10 mouse cellular contexts compared by ENCODE assay signal in the genomic region with DNA sequence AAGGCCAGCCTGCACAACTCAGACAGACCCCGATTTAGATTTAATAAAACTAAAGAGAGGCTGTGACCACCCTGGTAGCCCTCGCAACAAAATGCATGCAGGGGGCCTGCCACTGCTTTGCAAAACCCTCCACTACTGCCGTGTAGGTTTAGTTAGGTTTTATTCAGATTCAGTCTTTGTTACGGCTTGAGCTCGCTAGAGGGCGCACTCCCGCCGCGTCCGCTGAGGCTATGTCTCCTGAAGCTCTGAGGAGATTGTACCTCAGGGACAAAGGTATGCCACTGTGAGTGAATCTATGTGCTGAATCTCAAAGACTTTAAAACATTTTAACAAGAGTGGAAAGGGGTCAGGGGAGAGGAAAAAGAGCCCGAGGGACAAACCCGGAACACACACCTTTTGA. TPM values are rescaled to one million over a fixed set of nuclear protein-coding genes. Genes with fewer than 3 reads are reported as not detected.
A peak's percentile ranks its signal among the peaks of the same experiment; 100 is the strongest.
DNase-seq lines count a peak whose midpoint lies in the region; ATAC-seq and TF ChIP-seq lines count a peak whose summit lies in the region.
"Had no signal": no experiment of that assay in that cellular context is flagged by ENCODE, and none has a peak within 500 bp of the region (broad histone marks: within the 10 kb centered on the region; RNA-seq: fewer than 3 reads in every experiment).

No protein-coding gene starts in this region.

- no peak for TF ChIP-seq POLR2A in MEL (IDR thresholded peaks at IDR 0.05; ENCODE audit: control insufficient read depth in 1 of 2, insufficient read depth in 1 of 2, low read depth in 1 of 2, low read length in 2 of 2, poor library complexity in 1 of 2)
- no peak for TF ChIP-seq POLR2A in limb, embryonic 14.5 days (IDR thresholded peaks at IDR 0.05; ENCODE audit: borderline replicate concordance, extremely low read depth, insufficient read depth, insufficient read length)

- no peaks in the 10 kb centered on the region for H3K9me3 ChIP-seq in hindbrain, embryonic 11.5 days (ENCODE audit: control insufficient read depth, low read length)
- no peaks in the 10 kb centered on the region for H3K9me3 ChIP-seq in hindbrain, embryonic 16.5 days (ENCODE audit: control insufficient read depth, low read length)
- no peaks in the 10 kb centered on the region for H3K9me3 ChIP-seq in MEL (replicated peaks; ENCODE audit: insufficient read depth, low read length)
- H3K9me3 ChIP-seq in limb, embryonic 14.5 days (ENCODE audit: control insufficient read depth, low read length): no peaks in the 10 kb centered on the region
- H3K9me3 ChIP-seq: embryonic facial prominence, embryonic 13.5 days had no signal

- peak; percentile 31 to 56 (median 36); a peak in 5 of 6 replicates for TF ChIP-seq CTCF in MEL (IDR thresholded peaks at IDR 0.05 in 2 of 3, conservative IDR thresholded peaks at IDR 0.05 in 1 of 3; ENCODE audit: control insufficient read depth in 1 of 3, insufficient read depth in 1 of 3, low read depth in 2 of 3, low read length in 3 of 3, poor library complexity in 1 of 3, severe bottlenecking in 1 of 3)

- no peak overlapping the region for H3K9ac ChIP-seq in hindbrain, embryonic 11.5 days (ENCODE audit: low read depth, low read length)
- H3K9ac ChIP-seq in hindbrain, embryonic 16.5 days (ENCODE audit: low read depth, low read length): no peak overlapping the region
- no peak overlapping the region for H3K9ac ChIP-seq in MEL (ENCODE audit: control insufficient read depth, low read depth, low read length, poor library complexity, severe bottlenecking)
- no peak overlapping the region for H3K9ac ChIP-seq in limb, embryonic 14.5 days (ENCODE audit: low read depth, low read length, severe bottlenecking)
- H3K9ac ChIP-seq: embryonic facial prominence, embryonic 13.5 days had no signal

- ATAC-seq in hindbrain, embryonic 11.5 days (ENCODE audit: low FRiP score): no peak
- no peak; the same call in 1 of the 2 replicates for ATAC-seq in hindbrain, embryonic 16.5 days
- no peak for ATAC-seq in limb, embryonic 14.5 days (ENCODE audit: low FRiP score, low read depth)

- H3K4me2 ChIP-seq in hindbrain, embryonic 11.5 days (replicated peaks; ENCODE audit: low read depth, low read length): no peak overlapping the region
- no peak overlapping the region; the same call in 1 of the 2 replicates for H3K4me2 ChIP-seq in hindbrain, embryonic 16.5 days (ENCODE audit: low read length)
- H3K4me2 ChIP-seq in limb, embryonic 14.5 days (replicated peaks; ENCODE audit: low read depth, low read length, severe bottlenecking): no peak overlapping the region
- H3K4me2 ChIP-seq: embryonic facial prominence, embryonic 13.5 days had no signal

- TF ChIP-seq EP300 in MEL (IDR thresholded peaks at IDR 0.05; ENCODE audit: low read depth in 1 of 2, low read length in 2 of 2): no peak

- 26% methylated on average over 12 of the region's 12 CpGs for WGBS in hindbrain, embryonic 11.5 days
- 15% methylated on average over 12 of the region's 12 CpGs for WGBS in hindbrain, embryonic 16.5 days
- WGBS in limb, embryonic 14.5 days: 19% methylated on average over 12 of the region's 12 CpGs

- no peak overlapping the region for H3K4me3 ChIP-seq in hindbrain, embryonic 11.5 days (ENCODE audit: low read depth, low read length)
- H3K4me3 ChIP-seq in hindbrain, embryonic 16.5 days (ENCODE audit: low read length): no peak overlapping the region
- no peak overlapping the region for H3K4me3 ChIP-seq in MEL (ENCODE audit: control insufficient read depth in 1 of 2, insufficient read depth in 1 of 2, low read depth in 2 of 2, low read length in 2 of 2)
- no peak overlapping the region for H3K4me3 ChIP-seq in limb, embryonic 14.5 days (replicated peaks; ENCODE audit: low read length)
- H3K4me3 ChIP-seq: embryonic facial prominence, embryonic 13.5 days had no signal

- peak; percentile 59 for DNase-seq in hindbrain, embryonic 11.5 days (ENCODE audit: low spot score)
- no peak for DNase-seq in MEL (ENCODE audit: low read depth, low spot score)
- DNase-seq in cerebellum, adult 9-11 months: peak; percentile 17
- DNase-seq in heart, postnatal 4 days: peak; percentile 51
- peak; percentile 12 for DNase-seq in limb, embryonic 14.5 days (ENCODE audit: low spot score)
- peak; percentile 37 for DNase-seq in ovary, postnatal 14 days (ENCODE audit: low spot score)
- DNase-seq in urinary bladder, postnatal 25 days (ENCODE audit: low spot score): peak; percentile 41

- peak; percentile 19 for TF ChIP-seq RAD21 in MEL (IDR thresholded peaks at IDR 0.05; ENCODE audit: low read depth, low read length)

- H3K27me3 ChIP-seq in hindbrain, embryonic 11.5 days (ENCODE audit: control insufficient read depth, insufficient read depth, low read length): no peaks in the 10 kb centered on the region
- H3K27me3 ChIP-seq in hindbrain, embryonic 16.5 days (replicated peaks; ENCODE audit: control insufficient read depth, insufficient read depth, low read length): no peaks in the 10 kb centered on the region
- H3K27me3 ChIP-seq in MEL (ENCODE audit: control insufficient read depth in 1 of 2, insufficient read depth in 2 of 2, low read length in 2 of 2): no peaks in the 10 kb centered on the region
- no peaks in the 10 kb centered on the region for H3K27me3 ChIP-seq in limb, embryonic 14.5 days (ENCODE audit: control insufficient read depth, insufficient read depth, low read length)
- H3K27me3 ChIP-seq: embryonic facial prominence, embryonic 13.5 days had no signal

- H3K79me2 ChIP-seq in MEL (ENCODE audit: control insufficient read depth, insufficient read depth, low read length, poor library complexity): no peaks in the 10 kb centered on the region

- H3K27ac ChIP-seq in hindbrain, embryonic 11.5 days (ENCODE audit: low read depth, low read length): no peak overlapping the region
- no peak overlapping the region for H3K27ac ChIP-seq in hindbrain, embryonic 16.5 days (ENCODE audit: low read depth, low read length)
- no peak overlapping the region for H3K27ac ChIP-seq in MEL (ENCODE audit: control insufficient read depth, low read depth, low read length)
- no peak overlapping the region for H3K27ac ChIP-seq in limb, embryonic 14.5 days (replicated peaks; ENCODE audit: low read depth, low read length)
- H3K27ac ChIP-seq: embryonic facial prominence, embryonic 13.5 days; macrophage had no signal

- no peaks in the 10 kb centered on the region for H3K4me1 ChIP-seq in hindbrain, embryonic 11.5 days (replicated peaks; ENCODE audit: control insufficient read depth, insufficient read depth, low read length)
- no peaks in the 10 kb centered on the region for H3K4me1 ChIP-seq in hindbrain, embryonic 16.5 days (ENCODE audit: control insufficient read depth, insufficient read depth, low read depth, low read length)
- H3K4me1 ChIP-seq in MEL (ENCODE audit: control insufficient read depth in 1 of 2, insufficient read depth in 2 of 2, low read length in 2 of 2): no peaks in the 10 kb centered on the region
- H3K4me1 ChIP-seq in limb, embryonic 14.5 days (ENCODE audit: control insufficient read depth, insufficient read depth, low read length): no peaks in the 10 kb centered on the region
- H3K4me1 ChIP-seq: embryonic facial prominence, embryonic 13.5 days had no signal

- no peaks in the 10 kb centered on the region for H3K36me3 ChIP-seq in hindbrain, embryonic 11.5 days (ENCODE audit: control insufficient read depth, insufficient read depth, low read length)
- H3K36me3 ChIP-seq in hindbrain, embryonic 16.5 days (ENCODE audit: control insufficient read depth, insufficient read depth, low read length): no peaks in the 10 kb centered on the region
- H3K36me3 ChIP-seq in MEL (ENCODE audit: control insufficient read depth in 1 of 2, insufficient read depth in 2 of 2, low read length in 2 of 2): no peaks in the 10 kb centered on the region
- no peaks in the 10 kb centered on the region for H3K36me3 ChIP-seq in limb, embryonic 14.5 days (ENCODE audit: control insufficient read depth, insufficient read depth, low read length)
- H3K36me3 ChIP-seq: embryonic facial prominence, embryonic 13.5 days had no signal

RNA-seq across cellular contexts. Expression of a gene that starts 0.7 kb away (rescaled TPM):
- polyA plus RNA-seq in hindbrain, embryonic 11.5 days (2014; fragmentation: Nextera tagmentation; extraction: Ambion mirVana): not detected in 2 replicates
- not detected in 2 replicates for polyA plus RNA-seq in hindbrain, embryonic 16.5 days (2015; fragmentation: Nextera tagmentation; extraction: Ambion mirVana)
- not detected in 2 replicates for total RNA-seq in MEL (2012; rRNA removed)
- not detected for polyA plus RNA-seq in MEL (2012; ENCODE audit: insufficient read depth in 1 of 2, insufficient read length in 2 of 2, low read depth in 1 of 2, low replicate concordance in 2 of 2, missing spikeins in 1 of 2)
- not detected for total RNA-seq in heart, postnatal 4 days (2021)
- polyA plus RNA-seq in limb, embryonic 14.5 days (2012; rRNA removed): not detected in 2 replicates
- polyA plus RNA-seq in limb, embryonic 14.5 days (2014; fragmentation: Nextera tagmentation; extraction: Ambion mirVana): not detected in 2 replicates
- polyA plus RNA-seq: embryonic facial prominence, embryonic 13.5 days; macrophage had no signal

RNA-seq across cellular contexts. Expression of a gene that starts 18.0 kb away (rescaled TPM):
- not detected in 2 replicates for polyA plus RNA-seq in hindbrain, embryonic 11.5 days (2014; fragmentation: Nextera tagmentation; extraction: Ambion mirVana)
- polyA plus RNA-seq in hindbrain, embryonic 16.5 days (2015; fragmentation: Nextera tagmentation; extraction: Ambion mirVana): not detected in 2 replicates
- not detected in 2 replicates for total RNA-seq in MEL (2012; rRNA removed)
- not detected for polyA plus RNA-seq in MEL (2012; ENCODE audit: insufficient read depth in 1 of 2, insufficient read length in 2 of 2, low read depth in 1 of 2, low replicate concordance in 2 of 2, missing spikeins in 1 of 2)
- total RNA-seq in heart, postnatal 4 days (2021): not detected
- polyA plus RNA-seq in limb, embryonic 14.5 days (2012; rRNA removed): not detected in 2 replicates
- not detected in 2 replicates for polyA plus RNA-seq in limb, embryonic 14.5 days (2014; fragmentation: Nextera tagmentation; extraction: Ambion mirVana)
- polyA plus RNA-seq: embryonic facial prominence, embryonic 13.5 days; macrophage had no signal

RNA-seq across cellular contexts. Expression of a gene that starts 26.5 kb away (rescaled TPM):
- not detected in 2 replicates for polyA plus RNA-seq in hindbrain, embryonic 11.5 days (2014; fragmentation: Nextera tagmentation; extraction: Ambion mirVana)
- polyA plus RNA-seq in hindbrain, embryonic 16.5 days (2015; fragmentation: Nextera tagmentation; extraction: Ambion mirVana): not detected in 2 replicates
- total RNA-seq in MEL (2012; rRNA removed): not detected in 2 replicates
- polyA plus RNA-seq in MEL (2012; ENCODE audit: insufficient read depth in 1 of 2, insufficient read length in 2 of 2, low read depth in 1 of 2, low replicate concordance in 2 of 2, missing spikeins in 1 of 2): not detected
- not detected for total RNA-seq in heart, postnatal 4 days (2021)
- polyA plus RNA-seq in limb, embryonic 14.5 days (2012; rRNA removed): not detected in 2 replicates
- not detected in 2 replicates for polyA plus RNA-seq in limb, embryonic 14.5 days (2014; fragmentation: Nextera tagmentation; extraction: Ambion mirVana)
- polyA plus RNA-seq: embryonic facial prominence, embryonic 13.5 days; macrophage had no signal

RNA-seq across cellular contexts. Expression of a gene that starts 36.8 kb away (rescaled TPM):
- polyA plus RNA-seq in hindbrain, embryonic 11.5 days (2014; fragmentation: Nextera tagmentation; extraction: Ambion mirVana): not detected in 2 replicates
- polyA plus RNA-seq in hindbrain, embryonic 16.5 days (2015; fragmentation: Nextera tagmentation; extraction: Ambion mirVana): not detected in 2 replicates
- total RNA-seq in MEL (2012; rRNA removed): not detected in 2 replicates
- not detected for polyA plus RNA-seq in MEL (2012; ENCODE audit: insufficient read depth in 1 of 2, insufficient read length in 2 of 2, low read depth in 1 of 2, low replicate concordance in 2 of 2, missing spikeins in 1 of 2)
- not detected for total RNA-seq in heart, postnatal 4 days (2021)
- not detected in 2 replicates for polyA plus RNA-seq in limb, embryonic 14.5 days (2012; rRNA removed)
- not detected in 2 replicates for polyA plus RNA-seq in limb, embryonic 14.5 days (2014; fragmentation: Nextera tagmentation; extraction: Ambion mirVana)
- polyA plus RNA-seq: embryonic facial prominence, embryonic 13.5 days; macrophage had no signal

RNA-seq across cellular contexts. Expression of a gene that starts 41.3 kb away (rescaled TPM):
- not detected in 2 replicates for polyA plus RNA-seq in hindbrain, embryonic 11.5 days (2014; fragmentation: Nextera tagmentation; extraction: Ambion mirVana)
- polyA plus RNA-seq in hindbrain, embryonic 16.5 days (2015; fragmentation: Nextera tagmentation; extraction: Ambion mirVana): not detected in 2 replicates
- not detected in 2 replicates for total RNA-seq in MEL (2012; rRNA removed)
- not detected for polyA plus RNA-seq in MEL (2012; ENCODE audit: insufficient read depth in 1 of 2, insufficient read length in 2 of 2, low read depth in 1 of 2, low replicate concordance in 2 of 2, missing spikeins in 1 of 2)
- not detected for total RNA-seq in heart, postnatal 4 days (2021)
- not detected in 2 replicates for polyA plus RNA-seq in limb, embryonic 14.5 days (2012; rRNA removed)
- polyA plus RNA-seq in limb, embryonic 14.5 days (2014; fragmentation: Nextera tagmentation; extraction: Ambion mirVana): not detected in 2 replicates
- polyA plus RNA-seq: embryonic facial prominence, embryonic 13.5 days; macrophage had no signal
